ENCODE assay signal across 1 mouse cellular context in the genomic region with DNA sequence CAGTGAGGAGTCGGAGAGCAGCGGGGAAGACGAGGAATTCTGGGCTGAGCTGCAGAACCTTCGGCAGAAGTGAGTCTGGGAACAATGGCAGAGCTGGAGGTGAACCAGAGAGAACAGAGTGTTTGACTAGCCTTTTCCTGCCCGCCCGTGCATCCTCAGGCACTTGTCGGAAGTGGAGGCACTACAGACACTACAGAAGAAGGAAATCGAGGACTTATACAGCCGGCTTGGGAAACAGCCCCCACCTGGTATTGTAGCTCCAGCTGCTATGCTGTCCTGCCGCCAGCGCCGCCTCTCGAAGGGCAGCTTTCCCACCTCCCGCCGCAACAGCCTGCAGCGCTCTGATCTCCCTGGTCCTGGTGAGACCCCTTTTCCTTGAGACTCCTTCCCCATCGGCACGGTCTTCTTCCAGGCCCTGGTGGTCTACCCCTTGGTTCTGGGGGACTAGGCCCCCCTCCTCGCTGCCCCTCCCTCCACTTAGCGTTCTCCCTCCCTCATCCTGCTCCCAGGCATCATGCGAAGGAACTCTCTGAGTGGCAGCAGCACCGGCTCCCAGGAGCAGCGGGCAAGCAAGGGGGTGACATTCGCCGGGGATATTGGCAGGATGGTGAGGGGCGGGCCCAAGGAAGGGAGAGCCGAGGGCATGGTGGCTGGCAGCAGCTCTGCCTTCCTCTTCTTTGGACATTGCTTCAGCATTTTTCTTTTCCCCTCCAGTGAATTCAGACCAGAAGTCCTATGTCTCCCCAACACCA.
TF ChIP-seq lines count a peak whose summit lies in the region.

No protein-coding gene starts in this region.

TF ChIP-seq in CH12.LX, 34 proteins besides CTCF, POLR2A, EP300 and RAD21 (continued from another document):
- no peak for TF ChIP-seq NELFE (IDR thresholded peaks at IDR 0.05; ENCODE audit: low read depth, low read length)
- TF ChIP-seq CHD2 (IDR thresholded peaks at IDR 0.05; ENCODE audit: low read length): no peak
- TF ChIP-seq ZMIZ1 (IDR thresholded peaks at IDR 0.05; ENCODE audit: low read depth, low read length): no peak
- TF ChIP-seq USF1 (IDR thresholded peaks at IDR 0.05; ENCODE audit: low read depth, low read length): no peak
- TF ChIP-seq GABPA (IDR thresholded peaks at IDR 0.05; ENCODE audit: insufficient replicate concordance, low read depth, low read length): no peak
- TF ChIP-seq SIN3A (IDR thresholded peaks at IDR 0.05; ENCODE audit: low read length): no peak
- no peak for TF ChIP-seq MAZ (IDR thresholded peaks at IDR 0.05; ENCODE audit: low read depth, low read length)
- no peak for TF ChIP-seq USF2 (conservative IDR thresholded peaks at IDR 0.05; ENCODE audit: low read depth, low read length)
- TF ChIP-seq ZC3H11A (IDR thresholded peaks at IDR 0.05; ENCODE audit: low read depth, low read length): no peak
- TF ChIP-seq TBP (conservative IDR thresholded peaks at IDR 0.05; ENCODE audit: low read depth, low read length): no peak
- TF ChIP-seq MAFK (IDR thresholded peaks at IDR 0.05; ENCODE audit: insufficient replicate concordance, low read length): no peak
- no peak for TF ChIP-seq RCOR1 (conservative IDR thresholded peaks at IDR 0.05; ENCODE audit: low read depth, low read length)
- TF ChIP-seq KAT2A (IDR thresholded peaks at IDR 0.05; ENCODE audit: insufficient replicate concordance, low read length): no peak
- TF ChIP-seq MYC (IDR thresholded peaks at IDR 0.05; ENCODE audit: low read depth, low read length): no peak
- TF ChIP-seq ELF1 (IDR thresholded peaks at IDR 0.05; ENCODE audit: low read depth, low read length): no peak
- TF ChIP-seq IRF4 (IDR thresholded peaks at IDR 0.05; ENCODE audit: low read depth, low read length): no peak
